Mouse (Mus musculus): ENCODE measurements around the gene Med14.

The Med14 gene

DNA sequence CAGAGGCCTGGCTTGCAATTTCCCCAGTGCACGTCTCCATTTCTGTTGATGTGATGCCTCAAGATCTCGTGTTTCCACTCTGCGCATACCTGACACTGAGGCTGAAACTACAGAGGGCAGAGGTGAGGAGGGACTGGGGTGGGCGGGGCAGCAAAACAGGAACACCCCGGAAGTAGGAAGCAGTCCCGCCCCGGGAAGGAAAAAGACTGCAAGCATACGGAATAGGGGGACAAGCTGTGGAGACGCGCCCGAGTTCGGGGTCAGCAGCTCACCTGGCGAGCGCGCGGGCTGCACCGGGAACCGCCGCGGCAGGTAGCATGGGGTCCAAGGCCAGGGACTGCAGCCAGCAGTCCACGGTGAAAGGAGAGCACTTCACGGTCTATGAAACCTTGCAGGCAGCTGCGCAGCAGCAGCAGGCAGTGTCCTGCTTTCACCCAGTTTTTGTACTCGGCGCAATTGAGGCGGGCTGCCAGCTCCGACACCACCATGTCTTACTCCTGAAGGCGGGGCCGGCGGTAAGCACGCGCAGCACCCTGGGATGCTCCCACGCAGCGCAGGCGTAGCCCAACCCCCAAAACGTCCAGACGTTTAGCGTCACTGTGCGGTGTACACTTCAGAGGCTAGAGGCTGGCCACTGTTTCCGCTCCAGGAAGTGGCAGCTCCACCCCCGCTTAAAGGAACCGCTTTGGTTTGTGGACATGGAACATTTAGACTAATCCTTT is 88.7 kb downstream of the Med14 start, which contains the start of gene 1810030O07Rik:
TSS of gene 1810030O07Rik (minus strand) at position 615 of the 722 bp plus-strand sequence.
- peak; percentile 88 to 93 for DNase-seq (ENCODE audit: low spot score in 2 of 2)

DNA sequence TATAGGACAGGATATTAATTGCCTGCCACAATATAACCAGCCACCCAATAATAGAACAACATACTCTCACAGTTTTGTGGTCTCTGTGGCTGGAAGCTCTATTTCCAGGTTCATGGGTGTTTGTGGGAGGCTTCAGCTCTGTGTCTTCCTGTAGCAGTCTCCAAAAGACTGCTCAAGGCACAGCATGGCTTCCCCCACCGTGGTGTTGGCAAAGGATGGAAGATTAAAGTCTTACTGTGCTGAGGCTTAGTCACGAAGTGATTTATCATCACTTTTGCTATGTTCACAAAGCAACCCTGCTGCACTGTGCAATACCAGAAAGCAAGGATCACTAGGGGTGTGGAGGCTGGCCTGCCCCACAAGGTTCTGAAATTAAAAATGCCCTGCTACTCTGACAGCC is 108.0 kb downstream of the Med14 start:
- peak; percentile 17 to 34 for DNase-seq (ENCODE audit: low spot score in 2 of 2)

DNA sequence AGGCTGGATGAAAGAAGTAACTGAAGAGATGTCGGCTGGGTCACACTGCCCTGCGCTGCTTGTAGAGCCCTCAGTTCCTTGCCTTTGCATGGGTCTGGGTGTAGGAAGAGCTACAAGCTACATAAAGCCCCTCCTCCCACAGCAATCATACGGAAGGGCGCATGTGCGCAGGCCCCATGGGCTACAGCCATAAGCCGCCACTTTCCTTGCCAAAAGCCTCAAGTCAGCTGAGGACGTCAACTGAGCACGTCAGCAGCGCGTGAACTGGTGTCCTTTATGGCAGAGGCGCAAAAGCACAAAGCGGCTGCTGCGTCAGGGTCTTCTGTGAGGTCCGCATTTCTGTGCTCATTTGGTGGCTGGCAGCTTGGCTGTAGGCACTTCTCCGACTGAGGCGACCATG is 110.0 kb downstream of the Med14 start:
- DNase-seq (ENCODE audit: low spot score in 2 of 2), result no peak

DNA sequence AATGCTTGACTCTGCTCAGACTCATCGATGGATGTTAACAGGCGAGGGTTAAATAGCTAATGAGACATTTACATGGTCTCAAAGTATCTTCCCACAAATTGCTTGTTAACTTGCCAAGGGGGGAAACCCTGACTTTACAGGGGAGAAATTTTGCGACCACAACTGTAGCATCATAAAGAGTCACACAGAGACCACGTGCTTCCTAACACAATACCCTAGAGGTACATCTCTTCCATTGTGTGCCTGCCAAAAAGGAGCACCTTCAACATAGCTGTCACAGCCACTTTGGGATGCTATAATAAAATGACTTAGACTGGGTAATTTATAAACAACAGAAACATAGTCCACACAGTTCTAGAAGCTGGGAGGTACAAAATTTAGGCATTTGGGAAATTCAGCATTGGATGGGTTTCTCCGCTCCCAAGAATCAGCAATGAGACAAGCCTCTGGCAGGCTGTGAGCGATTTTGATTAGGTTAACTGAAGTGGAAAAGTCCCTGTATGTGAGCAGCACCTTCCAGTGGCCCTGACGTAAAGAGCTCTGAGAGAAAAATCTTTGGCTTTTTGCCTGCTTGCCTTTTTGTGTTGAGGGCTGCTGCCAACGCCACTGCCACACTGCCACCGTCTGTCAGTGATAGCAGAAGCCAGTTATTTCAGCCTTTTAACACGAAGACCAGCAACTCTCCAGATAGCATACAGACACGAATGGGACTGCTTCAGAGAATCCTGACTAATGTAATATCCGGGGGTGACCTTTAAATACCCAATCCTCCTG is 116.2 kb downstream of the Med14 start:
- DNase-seq (ENCODE audit: low spot score in 2 of 2), result peak; percentile 3 to 26

DNA sequence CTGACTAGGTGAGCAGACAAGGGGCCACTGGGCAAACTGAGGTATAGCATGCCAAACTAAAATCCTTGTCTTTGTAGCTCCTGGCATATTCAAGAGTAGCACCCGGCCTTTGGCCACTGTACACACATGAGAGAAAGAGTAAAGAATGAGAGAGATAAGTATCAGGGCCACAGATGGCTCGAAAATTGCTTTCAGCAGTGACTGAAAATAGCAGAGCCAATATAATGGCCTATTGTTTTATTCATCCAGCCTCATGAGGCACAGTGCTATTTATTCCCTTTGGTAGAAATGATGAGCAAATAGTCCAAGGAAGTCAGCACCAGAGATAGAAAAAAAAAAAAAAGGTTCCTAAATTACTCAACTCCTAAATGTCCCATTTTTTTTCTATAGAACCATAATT is 116.9 kb downstream of the Med14 start:
- no peak for DNase-seq (ENCODE audit: low spot score in 2 of 2)
